Mouse (Mus musculus) myocyte (in vitro differentiated cells): ENCODE measurements at regions not wholly inside any gene's neighbourhood (a gene's known extent, or its start where the extent isn't known, plus 50 kb on each side); places are given as distances from the start of the nearest gene placed in this dataset.

Source experiments
- H3K27me3 ChIP-seq: one replicate; pipeline ENCODE4 v1.6.1; 2011; ENCODE audit not compliant: control insufficient read depth, insufficient read depth, insufficient read length
- H3K36me3 ChIP-seq: one replicate; pipeline ENCODE4 v1.6.1; 2011; ENCODE audit not compliant: control insufficient read depth, insufficient read depth
- H3K4me2 ChIP-seq: one replicate; pipeline ENCODE4 v1.6.1; 2011; ENCODE audit warnings: low read depth, control low read depth
- H3K4me3 ChIP-seq: one replicate; pipeline ENCODE4 v1.5.1; 2011; ENCODE audit warnings: mild to moderate bottlenecking, control low read depth, moderate library complexity
- H3K79me2 ChIP-seq: one replicate; pipeline ENCODE4 v1.6.1; 2011; ENCODE audit not compliant: control insufficient read depth, insufficient read depth
- H3ac ChIP-seq: one replicate; pipeline ENCODE4 v1.6.1; 2011; ENCODE audit not compliant: control insufficient read depth, insufficient read length
- CEBPB ChIP-seq: IDR thresholded peaks from 2 replicates; pipeline ENCODE4 v1.6.1; 2011; ENCODE audit warnings: mild to moderate bottlenecking, moderate library complexity; ENCODE audit not compliant: poor library complexity, insufficient read depth, severe bottlenecking
- E2F4 ChIP-seq: IDR thresholded peaks from one replicate; pipeline ENCODE4 v1.6.1; 2011; ENCODE audit warnings: mild to moderate bottlenecking, control low read depth, moderate library complexity; ENCODE audit not compliant: insufficient read depth
- MAX ChIP-seq: IDR thresholded peaks from one replicate; pipeline ENCODE4 v1.6.1; 2011; ENCODE audit warnings: low read depth, mild to moderate bottlenecking, control low read depth
- MYOD1 ChIP-seq, 3 experiments: IDR thresholded peaks; one replicate each; pipeline ENCODE4 v1.6.1; 2011; ENCODE audit warnings: control low read depth in 2 of 3, low read depth in 2 of 3, mild to moderate bottlenecking in 2 of 3, moderate library complexity in 1 of 3; ENCODE audit not compliant: insufficient read length in 2 of 3, control insufficient read depth in 1 of 3
- MYOG ChIP-seq, 3 experiments: IDR thresholded peaks; one replicate each; pipeline ENCODE4 v1.6.1; 2011; ENCODE audit warnings: control low read depth in 2 of 3, low read depth in 2 of 3, mild to moderate bottlenecking in 2 of 3; ENCODE audit not compliant: insufficient read length in 2 of 3, control insufficient read depth in 1 of 3, insufficient read depth in 1 of 3
- POLR2A ChIP-seq: IDR thresholded peaks from one replicate; pipeline ENCODE4 v1.6.1; 2011; ENCODE audit warnings: low read depth, mild to moderate bottlenecking, control low read depth, moderate library complexity; ENCODE audit not compliant: insufficient read length
- POLR2AphosphoS2 ChIP-seq: IDR thresholded peaks from one replicate; pipeline ENCODE4 v1.6.1; 2011; ENCODE audit warnings: low read depth, control low read depth; ENCODE audit not compliant: insufficient read length
- REST ChIP-seq: IDR thresholded peaks from one replicate; pipeline ENCODE4 v1.6.1; 2011; ENCODE audit warnings: mild to moderate bottlenecking, control low read depth, moderate library complexity; ENCODE audit not compliant: insufficient read depth, insufficient read length
- SRF ChIP-seq: IDR thresholded peaks from one replicate; pipeline ENCODE4 v1.6.1; 2011; ENCODE audit warnings: low read depth; ENCODE audit not compliant: control insufficient read depth, insufficient read length
- TCF12 ChIP-seq: IDR thresholded peaks from one replicate; pipeline ENCODE4 v1.6.1; 2011; ENCODE audit warnings: mild to moderate bottlenecking, control low read depth; ENCODE audit not compliant: poor library complexity, insufficient read depth, severe bottlenecking
- TCF3 ChIP-seq: IDR thresholded peaks from one replicate; pipeline ENCODE4 v1.6.1; 2011; ENCODE audit warnings: low read depth, control low read depth; ENCODE audit not compliant: insufficient read length
- USF1 ChIP-seq: IDR thresholded peaks from one replicate; pipeline ENCODE4 v1.6.1; 2011; ENCODE audit warnings: low read depth, mild to moderate bottlenecking, control low read depth, moderate library complexity

DNA sequence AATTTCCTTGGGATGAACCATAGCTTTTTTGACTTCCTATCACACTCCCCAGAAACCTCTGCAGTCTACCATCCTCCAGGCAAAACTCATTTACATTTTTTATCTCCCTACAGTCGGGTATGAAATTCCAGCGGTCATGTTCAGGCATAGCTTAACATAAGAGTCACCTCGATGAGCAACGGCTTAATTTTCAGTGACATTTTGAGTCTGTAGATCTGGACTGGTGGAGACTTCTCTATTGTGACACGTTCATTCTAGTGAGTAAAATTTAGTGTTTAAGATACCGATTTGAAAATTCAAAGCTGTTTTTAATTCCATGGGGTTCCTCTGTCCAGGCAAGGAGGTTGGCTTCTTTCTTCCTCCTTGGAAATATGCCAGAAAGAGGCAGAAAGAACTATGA is 207.7 kb upstream of the Nr2f2 start:
- Histone ChIP-seq H3K4me2 (peak overlapping the region; percentile 44), H3K27me3 (no peaks in the 10 kb centered on the region), H3K4me3 (no peak overlapping the region), H3K36me3 (no peaks in the 10 kb centered on the region), H3K79me2 (no peaks in the 10 kb centered on the region), H3ac (no peak overlapping the region)
- no peak for TF ChIP-seq MAX
- TF ChIP-seq POLR2AphosphoS2, result no peak
- TF ChIP-seq MYOG (IDR thresholded peaks at IDR 0.05; ENCODE audit: control insufficient read depth in 1 of 3, insufficient read depth in 1 of 3, insufficient read length in 2 of 3, low read depth in 2 of 3), result no peak
- no peak for TF ChIP-seq TCF3
- TF ChIP-seq MYOD1 (IDR thresholded peaks at IDR 0.05; ENCODE audit: control insufficient read depth in 1 of 3, insufficient read length in 2 of 3, low read depth in 2 of 3), result no peak
- no peak for TF ChIP-seq SRF
- TF ChIP-seq REST, result no peak
- no peak for TF ChIP-seq TCF12
- no peak for TF ChIP-seq USF1
- no peak for TF ChIP-seq E2F4
- no peak for TF ChIP-seq CEBPB
- TF ChIP-seq POLR2A, result no peak

GRCm38 (mm10) chr7:70565034-70565433 is 198.5 kb upstream of the Nr2f2 start:
- TF ChIP-seq MYOD1 (IDR thresholded peaks at IDR 0.05; ENCODE audit: control insufficient read depth in 1 of 3, insufficient read length in 2 of 3, low read depth in 2 of 3) (no peak), POLR2AphosphoS2 (no peak)
- no peak overlapping the region for H3ac ChIP-seq
- no peaks in the 10 kb centered on the region for H3K27me3 ChIP-seq
- H3K79me2 ChIP-seq, result no peaks in the 10 kb centered on the region
- no peaks in the 10 kb centered on the region for H3K36me3 ChIP-seq
- no peak overlapping the region for H3K4me2 ChIP-seq
- no peak overlapping the region for H3K4me3 ChIP-seq

- Histone ChIP-seq H3K79me2 (no peaks in the 10 kb centered on the region), H3ac (no peak overlapping the region)
Observed at GRCm38 (mm10) chr7:70548936-70549450, 182.5 kb upstream of the Nr2f2 start.

GRCm38 (mm10) chr7:70541881-70542665 is 175.5 kb upstream of the Nr2f2 start:
- no peak overlapping the region for H3K4me2 ChIP-seq
- H3K4me3 ChIP-seq, result no peak overlapping the region
- TF ChIP-seq CEBPB (no peak), USF1 (no peak), MAX (no peak), REST (no peak), MYOD1 (IDR thresholded peaks at IDR 0.05; ENCODE audit: control insufficient read depth in 1 of 3, insufficient read length in 2 of 3, low read depth in 2 of 3) (no peak), TCF12 (no peak), E2F4 (no peak), POLR2A (no peak), POLR2AphosphoS2 (no peak), MYOG (IDR thresholded peaks at IDR 0.05; ENCODE audit: control insufficient read depth in 1 of 3, insufficient read depth in 1 of 3, insufficient read length in 2 of 3, low read depth in 2 of 3) (no peak), TCF3 (no peak), SRF (no peak)
- no peaks in the 10 kb centered on the region for H3K79me2 ChIP-seq
- no peaks in the 10 kb centered on the region for H3K36me3 ChIP-seq
- no peak overlapping the region for H3ac ChIP-seq
- no peaks in the 10 kb centered on the region for H3K27me3 ChIP-seq

More at GRCm38 (mm10) chr7:70548936-70549450, 182.5 kb upstream of the Nr2f2 start:
- Histone ChIP-seq H3K4me3 (no peak overlapping the region), H3K4me2 (no peak overlapping the region), H3K36me3 (no peaks in the 10 kb centered on the region), H3K27me3 (no peaks in the 10 kb centered on the region)
- TF ChIP-seq REST, result no peak
- TF ChIP-seq SRF, result no peak
- no peak for TF ChIP-seq MYOD1 (IDR thresholded peaks at IDR 0.05; ENCODE audit: control insufficient read depth in 1 of 3, insufficient read length in 2 of 3, low read depth in 2 of 3)
- TF ChIP-seq POLR2A, result no peak
- TF ChIP-seq MYOG (IDR thresholded peaks at IDR 0.05; ENCODE audit: control insufficient read depth in 1 of 3, insufficient read depth in 1 of 3, insufficient read length in 2 of 3, low read depth in 2 of 3), result no peak
- no peak for TF ChIP-seq USF1
- no peak for TF ChIP-seq E2F4
- no peak for TF ChIP-seq CEBPB
- no peak for TF ChIP-seq TCF3
- no peak for TF ChIP-seq POLR2AphosphoS2
- no peak for TF ChIP-seq TCF12
- no peak for TF ChIP-seq MAX

- H3ac ChIP-seq, result no peak overlapping the region
- H3K4me2 ChIP-seq, result no peak overlapping the region
- no peaks in the 10 kb centered on the region for H3K36me3 ChIP-seq
- no peak overlapping the region for H3K4me3 ChIP-seq
- TF ChIP-seq MYOG (IDR thresholded peaks at IDR 0.05; ENCODE audit: control insufficient read depth in 1 of 3, insufficient read depth in 1 of 3, insufficient read length in 2 of 3, low read depth in 2 of 3), result no peak
- TF ChIP-seq POLR2AphosphoS2, result no peak
- no peak for TF ChIP-seq USF1
- TF ChIP-seq REST, result no peak
- no peak for TF ChIP-seq POLR2A
- H3K27me3 ChIP-seq, result no peaks in the 10 kb centered on the region
- no peaks in the 10 kb centered on the region for H3K79me2 ChIP-seq
Observed at GRCm38 (mm10) chr7:70539121-70539642, 172.6 kb upstream of the Nr2f2 start.
